In the genomic region with DNA sequence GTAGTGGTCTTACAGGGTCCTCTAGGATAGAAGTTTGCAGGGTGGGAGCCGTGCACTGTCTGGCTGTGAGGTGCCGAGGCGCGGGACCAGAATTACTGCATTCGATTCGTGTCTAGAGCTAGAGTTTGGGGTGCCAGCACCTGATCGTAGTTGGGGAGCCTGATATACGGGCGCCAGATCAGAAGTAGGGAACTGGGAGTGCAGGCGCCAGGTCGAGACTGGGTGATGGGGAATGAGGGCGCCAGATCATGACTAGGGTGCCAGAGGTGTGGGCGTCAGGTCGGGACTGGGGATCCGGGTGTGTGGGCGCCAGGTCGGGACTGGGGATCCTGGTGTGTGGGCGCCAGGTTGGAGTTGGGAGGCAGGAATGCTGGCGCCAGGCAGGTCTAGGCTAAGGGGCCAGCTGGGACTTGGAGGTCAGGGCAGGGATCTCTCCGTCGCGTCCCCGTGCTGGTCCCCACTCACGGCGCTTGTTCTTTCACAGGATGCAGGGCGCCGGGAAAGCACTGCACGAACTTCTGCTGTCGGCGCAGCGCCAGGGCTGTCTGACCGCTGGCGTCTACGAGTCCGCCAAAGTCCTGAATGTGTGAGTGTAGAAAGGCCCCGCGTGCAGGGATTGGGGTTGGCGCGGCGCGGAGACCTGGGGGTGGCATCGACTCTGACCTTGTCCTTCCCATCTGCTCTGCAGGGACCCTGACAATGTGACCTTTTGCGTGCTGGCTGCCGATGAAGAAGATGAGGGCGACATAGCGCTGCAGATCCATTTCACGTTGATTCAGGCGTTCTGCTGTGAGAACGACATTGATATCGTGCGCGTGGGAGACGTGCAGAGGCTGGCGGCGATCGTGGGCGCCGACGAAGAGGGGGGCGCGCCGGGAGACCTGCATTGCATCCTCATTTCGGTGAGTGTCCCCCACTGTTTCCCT, we compare ENCODE assay signal across 8 mouse cellular contexts. TPM values are rescaled to one million over a fixed set of nuclear protein-coding genes. Genes with fewer than 3 reads are reported as not detected.
A peak's percentile ranks its signal among the peaks of the same experiment; 100 is the strongest.
DNase-seq lines count a peak whose midpoint lies in the region; ATAC-seq and TF ChIP-seq lines count a peak whose summit lies in the region.

No protein-coding gene starts in this region.

- peak overlapping the region; percentile 68 for H3K4me3 ChIP-seq in forebrain, embryonic 12.5 days (replicated peaks)
- H3K4me3 ChIP-seq in olfactory bulb, adult 2 months (ENCODE audit: insufficient read depth, low read depth, low read length), result peak overlapping the region; percentile 69

- no peak for TF ChIP-seq POLR2A in olfactory bulb, adult 2 months (IDR thresholded peaks at IDR 0.05; ENCODE audit: insufficient read depth, low read depth, low read length)

- no peaks in the 10 kb centered on the region for H3K36me3 ChIP-seq in forebrain, embryonic 12.5 days (replicated peaks)

- H3K4me2 ChIP-seq in forebrain, embryonic 12.5 days, result peak overlapping the region; percentile 76

- peaks cover 62% of the 10 kb centered on the region for H3K27me3 ChIP-seq in forebrain, embryonic 12.5 days

- intact Hi-C loops in heart, postnatal 10 days (cut with DNase I), result loop anchor here (1.0 to 5.0 kb wide), 6 partner anchors 56 to 290 kb away; no protein-coding TSS in a partner anchor

- TF ChIP-seq CTCF in olfactory bulb, adult 2 months (IDR thresholded peaks at IDR 0.05; ENCODE audit: insufficient read depth, low read depth, low read length), result no peak

- peak; percentile 66 for DNase-seq in CD4-positive helper T cell, adult 2 months (ENCODE audit: low read depth, low spot score)
- DNase-seq in c-Kit-negative CD71-positive TER-119-positive erythroid progenitor cells, embryonic 14.5 days (ENCODE audit: low read depth, low spot score), result peak; percentile 26
- peak; percentile 85 to 87 for DNase-seq in heart, postnatal 10 days
- DNase-seq in layer of hippocampus, adult 18-20 months (ENCODE audit: low spot score in 2 of 2), result peak; percentile 55 to 69
- peak; percentile 64 to 69 for DNase-seq in lung, adult 18-20 months
- DNase-seq in thymus, adult 18-20 months, result peak; percentile 32 to 51

- H3K9me3 ChIP-seq in forebrain, embryonic 12.5 days, result no peaks in the 10 kb centered on the region

- peaks cover 70% of the 10 kb centered on the region for H3K4me1 ChIP-seq in forebrain, embryonic 12.5 days
- peaks cover 25% of the 10 kb centered on the region for H3K4me1 ChIP-seq in olfactory bulb, adult 2 months (ENCODE audit: control insufficient read depth, insufficient read depth, low read length)

- peak overlapping the region; percentile 85 for H3K9ac ChIP-seq in forebrain, embryonic 12.5 days

- under 1% methylated on average over 63 of the region's 63 CpGs for WGBS in forebrain, embryonic 12.5 days
- under 1% methylated on average over 63 of the region's 63 CpGs for WGBS in olfactory bulb, adult 2 months

- peak overlapping the region; percentile 95 for H3K27ac ChIP-seq in forebrain, embryonic 12.5 days
- peak overlapping the region; percentile 86 for H3K27ac ChIP-seq in olfactory bulb, adult 2 months (ENCODE audit: insufficient read depth, low read depth, low read length)

- ATAC-seq in forebrain, embryonic 12.5 days (ENCODE audit: low FRiP score), result peak; percentile 17; the same call in 1 of the 2 replicates

RNA-seq across cellular contexts. Expression of a gene that starts 0.7 kb away (rescaled TPM):
- polyA plus RNA-seq in forebrain, embryonic 12.5 days (2016; fragmentation: Nextera tagmentation; extraction: Ambion mirVana), result 211 and 218 TPM in 2 replicates
- total RNA-seq in heart, postnatal 10 days (2021), result 10 to 100 TPM; 27.8 to 37.9 TPM
- total RNA-seq in layer of hippocampus, adult 18-20 months (2021), result 10 to 100 TPM; 21.9 to 22.9 TPM
- not detected in 2 replicates for polyA plus RNA-seq in olfactory bulb, adult 2 months (2012; ENCODE audit: insufficient read depth, insufficient read length, low replicate concordance, missing spikeins)

RNA-seq across cellular contexts. Expression of a gene that starts 53.6 kb away (rescaled TPM):
- 8.2 and 11.4 TPM in 2 replicates for polyA plus RNA-seq in forebrain, embryonic 12.5 days (2016; fragmentation: Nextera tagmentation; extraction: Ambion mirVana)
- total RNA-seq in heart, postnatal 10 days (2021), result 10 to 100 TPM; 69.1 to 79.5 TPM
- 10 to 100 TPM; 78.8 to 79.1 TPM for total RNA-seq in layer of hippocampus, adult 18-20 months (2021)
- polyA plus RNA-seq in olfactory bulb, adult 2 months (2012; ENCODE audit: insufficient read depth, insufficient read length, low replicate concordance, missing spikeins), result 104 TPM in 1 of 2 replicates, not detected in the other

Comparison
In these comparisons a context has a peak if more than half of its experiments do, and no peak if none do; other contexts are left out.
1. Peak in every context shown above with its lines: DNase-seq, ATAC-seq, H3K4me3 ChIP-seq and H3K27ac ChIP-seq.
2. DNase-seq: peak in every context shown above with its lines; median percentile 86 in heart, postnatal 10 days; 66 in lung, adult 18-20 months; 66 in CD4-positive helper T cell, adult 2 months; 62 in layer of hippocampus, adult 18-20 months; 42 in thymus, adult 18-20 months; 26 in c-Kit-negative CD71-positive TER-119-positive erythroid progenitor cells, embryonic 14.5 days.